ENCODE assay signal across 8 mouse cellular contexts in genomic region chr6:123340093-123340492, GRCm38 (mm10). TPM values are rescaled to one million over a fixed set of nuclear protein-coding genes. Genes with fewer than 3 reads are reported as not detected.
DNase-seq lines count a peak whose midpoint lies in the region; ATAC-seq lines count a peak whose summit lies in the region.

No protein-coding gene starts in this region.

- H3K4me1 ChIP-seq in neural tube, embryonic 11.5 days (ENCODE audit: control insufficient read depth, insufficient read depth, low read length): no peaks in the 10 kb centered on the region
- no peaks in the 10 kb centered on the region for H3K4me1 ChIP-seq in heart, embryonic 10.5 days

- no peak overlapping the region for H3K4me2 ChIP-seq in neural tube, embryonic 11.5 days (ENCODE audit: low read depth)

- H3K9me3 ChIP-seq in neural tube, embryonic 11.5 days (ENCODE audit: control insufficient read depth, low read length): no peaks in the 10 kb centered on the region
- H3K9me3 ChIP-seq in heart, embryonic 10.5 days: no peaks in the 10 kb centered on the region

- H3K4me3 ChIP-seq in neural tube, embryonic 11.5 days (ENCODE audit: low read depth, low read length): no peak overlapping the region
- H3K4me3 ChIP-seq in heart, embryonic 10.5 days: no peak overlapping the region

- peak; percentile 11 for DNase-seq in neural tube, embryonic 11.5 days (ENCODE audit: low spot score)
- DNase-seq in neural tube, embryonic 10.5 days (ENCODE audit: extremely low spot score, low spot score): no peak
- peak; percentile 4 for DNase-seq in c-Kit-positive CD71-negative TER-119-negative erythroid progenitor cells, embryonic 14.5 days (ENCODE audit: low read depth)
- DNase-seq in kidney, postnatal 14 days: peak; percentile 2
- no peak for DNase-seq in heart, embryonic 10.5 days (ENCODE audit: low spot score)
- DNase-seq in heart, postnatal 4 days: no peak

- no peak overlapping the region for H3K9ac ChIP-seq in neural tube, embryonic 11.5 days (ENCODE audit: low read length)

- no peaks in the 10 kb centered on the region for H3K36me3 ChIP-seq in neural tube, embryonic 11.5 days (ENCODE audit: control insufficient read depth, insufficient read depth, low read length)
- H3K36me3 ChIP-seq in heart, embryonic 10.5 days: no peaks in the 10 kb centered on the region

- no peak overlapping the region for H3K27ac ChIP-seq in neural tube, embryonic 11.5 days (ENCODE audit: low read depth, low read length)
- H3K27ac ChIP-seq in heart, embryonic 10.5 days: no peak overlapping the region

- no peaks in the 10 kb centered on the region for H3K27me3 ChIP-seq in neural tube, embryonic 11.5 days (ENCODE audit: control insufficient read depth, insufficient read depth, low read length)
- H3K27me3 ChIP-seq in heart, embryonic 10.5 days (ENCODE audit: insufficient read depth, poor library complexity, severe bottlenecking): no peaks in the 10 kb centered on the region

- no peak for ATAC-seq in neural tube, embryonic 11.5 days (ENCODE audit: insufficient read depth, low FRiP score, low TSS enrichment)
- peak; percentile 76; the same call in 1 of the 2 replicates for ATAC-seq in neutrophil, adult 5-6 weeks (ENCODE audit: extremely low read depth, insufficient number of reproducible peaks, low FRiP score, poor library complexity, severe bottlenecking)
- no peak for ATAC-seq in CD4-positive, CD25-positive, alpha-beta regulatory T cell, adult 4 months

RNA-seq across cellular contexts. Expression of gene Vmn2r19, which starts 32.0 kb away (rescaled TPM):
- polyA plus RNA-seq in neural tube, embryonic 11.5 days (2014; fragmentation: Nextera tagmentation; extraction: Ambion mirVana): not detected in 2 replicates
- not detected in 2 replicates for total RNA-seq in neutrophil, adult 5-6 weeks (2017)
- polyA plus RNA-seq in heart, embryonic 10.5 days (2016; fragmentation: Nextera tagmentation; extraction: Ambion mirVana): not detected in 2 replicates
- not detected for total RNA-seq in heart, postnatal 4 days (2021)
- not detected for polyA plus RNA-seq in CD4-positive, CD25-positive, alpha-beta regulatory T cell, adult 4 months (2017; shearing (Covaris generic))

RNA-seq across cellular contexts. Expression of gene Clec4e, which starts 50.4 kb away (rescaled TPM):
- polyA plus RNA-seq in neural tube, embryonic 11.5 days (2014; fragmentation: Nextera tagmentation; extraction: Ambion mirVana): not detected in 2 replicates
- total RNA-seq in neutrophil, adult 5-6 weeks (2017): 180 and 189 TPM in 2 replicates
- polyA plus RNA-seq in heart, embryonic 10.5 days (2016; fragmentation: Nextera tagmentation; extraction: Ambion mirVana): 0.36 TPM in 1 of 2 replicates, not detected in the other
- not detected for total RNA-seq in heart, postnatal 4 days (2021)
- under 1 TPM in 1 of 2 experiments, not detected in 1; 0.26 TPM for polyA plus RNA-seq in CD4-positive, CD25-positive, alpha-beta regulatory T cell, adult 4 months (2017; shearing (Covaris generic))

Comparison
In these comparisons a context has a peak if more than half of its experiments do, and no peak if none do; other contexts are left out.
1. DNase-seq: peak in neural tube, embryonic 11.5 days (single experiment), c-Kit-positive CD71-negative TER-119-negative erythroid progenitor cells, embryonic 14.5 days (single experiment) and kidney, postnatal 14 days (single experiment); none in neural tube, embryonic 10.5 days (single experiment), heart, embryonic 10.5 days (single experiment) and heart, postnatal 4 days (single experiment).